Mouse (Mus musculus) myocyte (in vitro differentiated cells): ENCODE data around the gene Atp6v0e. TPM values are rescaled to one million over a fixed set of nuclear protein-coding genes. Genes with fewer than 3 reads are reported as not detected.

Experiments
- H3K27me3 ChIP-seq: one replicate; pipeline ENCODE4 v1.6.1; 2011; ENCODE audit not compliant: control insufficient read depth, insufficient read depth, insufficient read length
- H3K36me3 ChIP-seq: one replicate; pipeline ENCODE4 v1.6.1; 2011; ENCODE audit not compliant: control insufficient read depth, insufficient read depth
- H3K4me2 ChIP-seq: one replicate; pipeline ENCODE4 v1.6.1; 2011; ENCODE audit warnings: low read depth, control low read depth
- H3K4me3 ChIP-seq: one replicate; pipeline ENCODE4 v1.5.1; 2011; ENCODE audit warnings: mild to moderate bottlenecking, control low read depth, moderate library complexity
- H3K79me2 ChIP-seq: one replicate; pipeline ENCODE4 v1.6.1; 2011; ENCODE audit not compliant: control insufficient read depth, insufficient read depth
- H3ac ChIP-seq: one replicate; pipeline ENCODE4 v1.6.1; 2011; ENCODE audit not compliant: control insufficient read depth, insufficient read length
- CEBPB ChIP-seq: IDR thresholded peaks from 2 replicates; pipeline ENCODE4 v1.6.1; 2011; ENCODE audit warnings: mild to moderate bottlenecking, moderate library complexity; ENCODE audit not compliant: poor library complexity, insufficient read depth, severe bottlenecking
- E2F4 ChIP-seq: IDR thresholded peaks from one replicate; pipeline ENCODE4 v1.6.1; 2011; ENCODE audit warnings: mild to moderate bottlenecking, control low read depth, moderate library complexity; ENCODE audit not compliant: insufficient read depth
- MAX ChIP-seq: IDR thresholded peaks from one replicate; pipeline ENCODE4 v1.6.1; 2011; ENCODE audit warnings: low read depth, mild to moderate bottlenecking, control low read depth
- MYOD1 ChIP-seq, 3 experiments: IDR thresholded peaks; one replicate each; pipeline ENCODE4 v1.6.1; 2011; ENCODE audit warnings: control low read depth in 2 of 3, low read depth in 2 of 3, mild to moderate bottlenecking in 2 of 3, moderate library complexity in 1 of 3; ENCODE audit not compliant: insufficient read length in 2 of 3, control insufficient read depth in 1 of 3
- MYOG ChIP-seq, 3 experiments: IDR thresholded peaks; one replicate each; pipeline ENCODE4 v1.6.1; 2011; ENCODE audit warnings: control low read depth in 2 of 3, low read depth in 2 of 3, mild to moderate bottlenecking in 2 of 3; ENCODE audit not compliant: insufficient read length in 2 of 3, control insufficient read depth in 1 of 3, insufficient read depth in 1 of 3
- POLR2A ChIP-seq: IDR thresholded peaks from one replicate; pipeline ENCODE4 v1.6.1; 2011; ENCODE audit warnings: low read depth, mild to moderate bottlenecking, control low read depth, moderate library complexity; ENCODE audit not compliant: insufficient read length
- POLR2AphosphoS2 ChIP-seq: IDR thresholded peaks from one replicate; pipeline ENCODE4 v1.6.1; 2011; ENCODE audit warnings: low read depth, control low read depth; ENCODE audit not compliant: insufficient read length
- REST ChIP-seq: IDR thresholded peaks from one replicate; pipeline ENCODE4 v1.6.1; 2011; ENCODE audit warnings: mild to moderate bottlenecking, control low read depth, moderate library complexity; ENCODE audit not compliant: insufficient read depth, insufficient read length
- SRF ChIP-seq: IDR thresholded peaks from one replicate; pipeline ENCODE4 v1.6.1; 2011; ENCODE audit warnings: low read depth; ENCODE audit not compliant: control insufficient read depth, insufficient read length
- TCF12 ChIP-seq: IDR thresholded peaks from one replicate; pipeline ENCODE4 v1.6.1; 2011; ENCODE audit warnings: mild to moderate bottlenecking, control low read depth; ENCODE audit not compliant: poor library complexity, insufficient read depth, severe bottlenecking
- TCF3 ChIP-seq: IDR thresholded peaks from one replicate; pipeline ENCODE4 v1.6.1; 2011; ENCODE audit warnings: low read depth, control low read depth; ENCODE audit not compliant: insufficient read length
- USF1 ChIP-seq: IDR thresholded peaks from one replicate; pipeline ENCODE4 v1.6.1; 2011; ENCODE audit warnings: low read depth, mild to moderate bottlenecking, control low read depth, moderate library complexity
- polyA plus RNA-seq: library from polyadenylated mRNA; unstranded; fragments of >200 nt; fragmentation: generic; extraction: Trizol; gene quantifications from one replicate; pipeline ENCODE4 v1.2.1, GENCODE M21; 2012; ENCODE audit warnings: missing spikeins

Gene Atp6v0e
- polyA plus RNA-seq, 1 experiment, result 211 TPM

DNA sequence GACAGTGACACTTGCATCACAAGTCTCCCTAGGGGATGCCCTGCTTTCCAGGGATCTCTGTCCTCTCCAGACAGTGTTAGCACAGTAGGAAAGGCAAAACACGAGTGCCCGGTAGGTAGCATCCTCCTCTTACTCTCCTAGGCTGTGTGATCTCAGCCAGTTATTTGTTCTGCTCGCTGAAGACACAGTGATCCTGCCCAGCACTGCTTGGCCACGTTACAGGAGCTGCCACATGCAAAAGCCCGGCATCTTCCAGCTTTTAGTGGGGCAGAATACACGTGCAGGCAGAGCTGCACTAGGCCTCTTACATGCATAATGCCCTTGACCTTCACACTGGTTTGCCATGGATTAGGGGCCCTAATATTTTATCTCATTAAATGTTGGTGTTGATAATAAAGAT lies 43.5 kb upstream of the Atp6v0e start:
- peaks cover 33% of the 10 kb centered on the region for H3K36me3 ChIP-seq
- H3K4me3 ChIP-seq, result no peak overlapping the region
- H3ac ChIP-seq, result no peak overlapping the region
- TF ChIP-seq REST (no peak), MYOD1 (IDR thresholded peaks at IDR 0.05; ENCODE audit: control insufficient read depth in 1 of 3, insufficient read length in 2 of 3, low read depth in 2 of 3) (no peak), TCF3 (no peak), SRF (no peak), E2F4 (no peak), POLR2A (no peak), MAX (no peak), MYOG (IDR thresholded peaks at IDR 0.05; ENCODE audit: control insufficient read depth in 1 of 3, insufficient read depth in 1 of 3, insufficient read length in 2 of 3, low read depth in 2 of 3) (no peak), USF1 (no peak), CEBPB (no peak), TCF12 (no peak), POLR2AphosphoS2 (no peak)
- H3K4me2 ChIP-seq, result no peak overlapping the region
- H3K27me3 ChIP-seq, result no peaks in the 10 kb centered on the region
- no peaks in the 10 kb centered on the region for H3K79me2 ChIP-seq

DNA sequence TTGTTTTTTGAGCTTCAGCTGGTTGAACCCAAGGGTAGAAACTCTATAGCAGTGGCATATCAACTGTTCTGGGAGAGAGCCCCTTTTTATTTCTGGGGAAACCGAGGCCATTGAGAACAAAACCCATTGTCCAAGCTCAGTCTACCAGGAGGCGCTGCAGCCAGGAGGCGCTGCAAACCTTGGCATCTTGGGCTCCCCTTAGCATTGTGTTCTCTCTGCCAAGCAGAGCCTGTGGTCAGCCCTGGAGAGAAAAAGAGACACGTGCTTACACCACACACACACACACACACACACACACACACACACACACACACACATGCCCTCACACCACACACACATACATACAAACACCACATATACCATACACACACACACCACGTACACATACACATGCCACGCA lies 42.7 kb upstream of the Atp6v0e start:
- Histone ChIP-seq H3K79me2 (no peaks in the 10 kb centered on the region), H3K4me2 (no peak overlapping the region), H3K36me3 (peaks cover 35% of the 10 kb centered on the region), H3K4me3 (no peak overlapping the region), H3K27me3 (no peaks in the 10 kb centered on the region), H3ac (no peak overlapping the region)
- TF ChIP-seq MYOD1 (IDR thresholded peaks at IDR 0.05; ENCODE audit: control insufficient read depth in 1 of 3, insufficient read length in 2 of 3, low read depth in 2 of 3) (no peak), E2F4 (no peak), TCF3 (no peak), POLR2A (no peak)

DNA sequence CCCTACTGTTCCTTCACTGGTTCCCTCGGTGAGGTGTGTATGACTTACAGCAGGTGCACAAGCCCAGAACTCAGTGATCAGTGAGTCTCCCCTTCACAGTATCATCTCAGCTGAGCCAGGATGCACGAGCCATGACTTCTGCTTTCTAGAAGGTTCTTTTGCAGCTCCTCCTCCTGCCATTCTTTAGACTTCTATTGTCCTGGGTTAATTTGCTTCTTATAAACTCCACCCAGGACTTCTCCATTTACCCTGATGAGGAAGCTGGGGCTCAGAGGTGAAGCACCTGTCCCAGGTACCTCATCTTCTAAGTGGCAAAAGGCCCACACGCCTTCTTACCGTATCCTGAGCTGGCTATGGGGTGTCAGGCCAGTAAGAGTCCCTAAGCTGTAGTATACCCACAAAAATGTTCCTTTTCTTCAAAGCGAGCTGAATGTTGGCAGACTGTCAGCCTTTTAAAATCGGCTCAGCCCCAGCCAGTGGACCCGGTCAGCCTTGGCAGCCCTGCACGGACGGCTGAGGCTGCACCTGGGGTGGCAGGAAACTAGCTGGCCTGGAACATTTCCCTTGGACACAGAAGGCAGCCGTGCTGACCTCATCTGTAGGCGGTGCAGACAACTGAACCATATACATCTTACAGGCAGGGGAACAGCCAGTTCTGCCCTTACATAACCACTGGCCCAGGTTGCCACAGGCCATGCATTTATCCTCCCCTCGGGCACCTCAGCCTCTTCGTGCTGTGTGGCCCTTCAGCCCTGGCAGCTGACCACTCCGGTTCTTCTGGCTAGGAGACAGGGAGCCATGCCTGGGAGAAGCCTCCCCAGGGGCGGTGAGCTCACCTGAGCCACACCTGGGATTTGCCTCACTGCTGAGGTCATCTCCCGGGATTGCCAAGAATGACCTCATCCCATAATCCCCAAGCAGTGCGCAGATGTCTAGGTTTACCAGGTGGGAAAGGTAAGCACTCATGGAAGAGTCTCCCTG lies 42.0 kb upstream of the Atp6v0e start:
- H3K36me3 ChIP-seq, result peaks cover 41% of the 10 kb centered on the region

DNA sequence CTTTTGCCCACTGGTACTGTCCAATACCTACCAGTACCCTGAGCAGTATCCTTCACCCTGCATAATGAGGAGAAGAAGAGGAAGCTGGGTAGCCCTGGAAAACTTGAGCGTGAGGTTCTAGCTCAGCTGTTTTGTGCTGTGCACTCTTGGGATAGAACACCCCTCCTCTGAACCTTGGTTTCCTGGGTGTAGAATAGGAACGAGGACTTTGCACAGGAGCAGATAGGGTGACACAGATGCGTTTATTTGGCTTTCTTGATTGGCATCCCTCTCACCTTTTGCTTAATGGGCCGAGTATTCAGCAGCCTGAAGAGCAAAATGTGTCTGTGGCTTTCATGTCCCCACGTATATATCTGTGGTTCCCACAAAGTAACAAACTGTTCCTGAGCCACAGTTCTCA lies 41.1 kb upstream of the Atp6v0e start:
- Histone ChIP-seq H3K4me3 (no peak overlapping the region), H3K79me2 (no peaks in the 10 kb centered on the region), H3K27me3 (no peaks in the 10 kb centered on the region), H3K4me2 (no peak overlapping the region), H3ac (no peak overlapping the region), H3K36me3 (peaks cover 38% of the 10 kb centered on the region)
- TF ChIP-seq SRF (no peak), CEBPB (no peak), TCF3 (no peak), USF1 (no peak), MAX (no peak), REST (no peak), POLR2AphosphoS2 (no peak), E2F4 (no peak), POLR2A (no peak), MYOG (IDR thresholded peaks at IDR 0.05; ENCODE audit: control insufficient read depth in 1 of 3, insufficient read depth in 1 of 3, insufficient read length in 2 of 3, low read depth in 2 of 3) (no peak), TCF12 (no peak)

More for the DNA sequence above, 42.0 kb upstream of the Atp6v0e start:
- no peak overlapping the region for H3K4me2 ChIP-seq
- no peak for TF ChIP-seq TCF3
- TF ChIP-seq SRF, result no peak
- no peak for TF ChIP-seq MYOG (IDR thresholded peaks at IDR 0.05; ENCODE audit: control insufficient read depth in 1 of 3, insufficient read depth in 1 of 3, insufficient read length in 2 of 3, low read depth in 2 of 3)
- no peak for TF ChIP-seq MYOD1 (IDR thresholded peaks at IDR 0.05; ENCODE audit: control insufficient read depth in 1 of 3, insufficient read length in 2 of 3, low read depth in 2 of 3)
- TF ChIP-seq USF1, result no peak
- no peak for TF ChIP-seq E2F4
- TF ChIP-seq POLR2A, result no peak
- no peak for TF ChIP-seq REST
- TF ChIP-seq CEBPB, result no peak
- no peak for TF ChIP-seq TCF12
- no peak for TF ChIP-seq POLR2AphosphoS2
- TF ChIP-seq MAX, result no peak
- no peaks in the 10 kb centered on the region for H3K27me3 ChIP-seq
- no peaks in the 10 kb centered on the region for H3K79me2 ChIP-seq
- H3ac ChIP-seq, result no peak overlapping the region
- no peak overlapping the region for H3K4me3 ChIP-seq

DNA sequence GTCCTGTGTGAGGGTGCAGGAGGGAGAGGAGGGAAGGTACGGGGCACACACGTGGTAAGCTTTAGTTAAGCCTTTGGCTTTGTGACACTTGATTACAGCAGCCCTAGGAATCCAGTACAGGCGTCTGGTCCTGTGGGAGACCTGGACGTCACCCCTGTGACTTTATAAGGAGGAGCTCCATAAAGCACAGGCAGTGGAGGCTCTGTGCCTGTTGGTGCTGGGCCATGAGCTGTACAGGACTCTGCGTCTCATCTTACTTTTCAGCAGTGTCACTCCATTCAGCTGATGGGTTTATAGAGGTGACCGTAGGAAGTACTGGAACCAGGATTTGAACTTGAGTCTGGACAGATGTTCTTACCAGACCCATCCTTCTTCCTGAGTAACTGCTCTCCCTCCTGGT lies 39.0 kb upstream of the Atp6v0e start:
- Histone ChIP-seq H3K36me3 (peaks cover 43% of the 10 kb centered on the region), H3K4me2 (no peak overlapping the region), H3K79me2 (no peaks in the 10 kb centered on the region), H3K27me3 (no peaks in the 10 kb centered on the region), H3K4me3 (no peak overlapping the region), H3ac (no peak overlapping the region)
- TF ChIP-seq POLR2A (no peak), MYOG (IDR thresholded peaks at IDR 0.05; ENCODE audit: control insufficient read depth in 1 of 3, insufficient read depth in 1 of 3, insufficient read length in 2 of 3, low read depth in 2 of 3) (no peak), USF1 (no peak), POLR2AphosphoS2 (no peak), TCF3 (no peak), TCF12 (no peak), E2F4 (no peak), CEBPB (no peak), SRF (no peak), MYOD1 (IDR thresholded peaks at IDR 0.05; ENCODE audit: control insufficient read depth in 1 of 3, insufficient read length in 2 of 3, low read depth in 2 of 3) (no peak)
